Mouse (Mus musculus): ENCODE data around the gene Cend1. TPM values are rescaled to one million over a fixed set of nuclear protein-coding genes. Genes with fewer than 3 reads are reported as not detected.

Gene Cend1
- polyA plus RNA-seq, 1 experiment from 2014 or later, result 0.90 TPM

GRCm38 (mm10) chr7:141432741-141433516 is 3.6 kb upstream of the Cend1 start:
- Histone ChIP-seq H3K36me3 (peaks cover 27% of the 10 kb centered on the region), H3K27ac (no peak overlapping the region), H3K27me3 (no peaks in the 10 kb centered on the region), H3K4me3 (no peak overlapping the region), H3K9ac (no peak overlapping the region), H3K4me2 (no peak overlapping the region), H3K9me3 (no peaks in the 10 kb centered on the region), H3K4me1 (peaks cover 32% of the 10 kb centered on the region)
- no peak for ATAC-seq (ENCODE audit: borderline replicate concordance, extremely low read depth, low FRiP score, low TSS enrichment)
- 78% methylated on average over 6 of the region's 6 CpGs for WGBS

- peaks cover 29% of the 10 kb centered on the region for H3K4me1 ChIP-seq
These were observed 2.9 kb upstream of the Cend1 start for GRCm38 (mm10) chr7:141432186-141432611.

GRCm38 (mm10) chr7:141431434-141432185 is 2.3 kb upstream of the Cend1 start:
- Histone ChIP-seq H3K4me1 (peaks cover 25% of the 10 kb centered on the region), H3K9ac (no peak overlapping the region), H3K4me2 (no peak overlapping the region), H3K9me3 (no peaks in the 10 kb centered on the region), H3K27ac (no peak overlapping the region), H3K36me3 (peaks cover 27% of the 10 kb centered on the region), H3K4me3 (no peak overlapping the region), H3K27me3 (no peaks in the 10 kb centered on the region)
- 93% methylated on average over 19 of the region's 19 CpGs for WGBS
- no peak for ATAC-seq (ENCODE audit: borderline replicate concordance, extremely low read depth, low FRiP score, low TSS enrichment)

More at GRCm38 (mm10) chr7:141432186-141432611, 2.9 kb upstream of the Cend1 start:
- no peak overlapping the region for H3K9ac ChIP-seq
- no peak overlapping the region for H3K27ac ChIP-seq
- ATAC-seq (ENCODE audit: borderline replicate concordance, extremely low read depth, low FRiP score, low TSS enrichment), result no peak
- WGBS, result 74% methylated on average over 8 of the region's 8 CpGs
- H3K4me3 ChIP-seq, result no peak overlapping the region
- H3K27me3 ChIP-seq, result no peaks in the 10 kb centered on the region
- no peaks in the 10 kb centered on the region for H3K9me3 ChIP-seq
- peaks cover 27% of the 10 kb centered on the region for H3K36me3 ChIP-seq
- H3K4me2 ChIP-seq, result no peak overlapping the region

GRCm38 (mm10) chr7:141430585-141431240 is 1.4 kb upstream of the Cend1 start:
- 88% methylated on average over 9 of the region's 9 CpGs for WGBS
- Histone ChIP-seq H3K36me3 (peaks cover 27% of the 10 kb centered on the region), H3K4me3 (no peak overlapping the region), H3K4me2 (no peak overlapping the region), H3K9ac (no peak overlapping the region), H3K9me3 (no peaks in the 10 kb centered on the region), H3K4me1 (peaks cover 19% of the 10 kb centered on the region), H3K27me3 (no peaks in the 10 kb centered on the region), H3K27ac (no peak overlapping the region)
- no peak for ATAC-seq (ENCODE audit: borderline replicate concordance, extremely low read depth, low FRiP score, low TSS enrichment)

GRCm38 (mm10) chr7:141429840-141430584 is 721 bp upstream of the Cend1 start:
- Histone ChIP-seq H3K4me2 (no peak overlapping the region), H3K9me3 (no peaks in the 10 kb centered on the region), H3K27ac (no peak overlapping the region), H3K4me3 (no peak overlapping the region), H3K36me3 (peaks cover 27% of the 10 kb centered on the region), H3K4me1 (peaks cover 13% of the 10 kb centered on the region), H3K9ac (no peak overlapping the region), H3K27me3 (no peaks in the 10 kb centered on the region)
- ATAC-seq (ENCODE audit: borderline replicate concordance, extremely low read depth, low FRiP score, low TSS enrichment), result no peak
- WGBS, result 58% methylated on average over 9 of the region's 9 CpGs

- no peaks in the 10 kb centered on the region for H3K9me3 ChIP-seq
- no peak overlapping the region for H3K9ac ChIP-seq
- no peak overlapping the region for H3K27ac ChIP-seq
- ATAC-seq (ENCODE audit: borderline replicate concordance, extremely low read depth, low FRiP score, low TSS enrichment), result no peak
- peaks cover under 1% of the 10 kb centered on the region; the same call in 1 of the 2 replicates for H3K4me1 ChIP-seq
- no peaks in the 10 kb centered on the region for H3K27me3 ChIP-seq
- peaks cover 25% of the 10 kb centered on the region for H3K36me3 ChIP-seq
- WGBS, result 46% methylated on average over 5 of the region's 5 CpGs
- no peak overlapping the region for H3K4me2 ChIP-seq
- no peak overlapping the region for H3K4me3 ChIP-seq
These were observed 590 bp downstream of the Cend1 start for GRCm38 (mm10) chr7:141428701-141429100.

- Histone ChIP-seq H3K9ac (no peak overlapping the region), H3K9me3 (no peaks in the 10 kb centered on the region), H3K4me2 (no peak overlapping the region), H3K36me3 (peaks cover 19% of the 10 kb centered on the region), H3K4me1 (no peaks in the 10 kb centered on the region), H3K27me3 (no peaks in the 10 kb centered on the region), H3K4me3 (no peak overlapping the region), H3K27ac (no peak overlapping the region)
- no peak for ATAC-seq (ENCODE audit: borderline replicate concordance, extremely low read depth, low FRiP score, low TSS enrichment)
- 76% methylated on average over 12 of the region's 12 CpGs for WGBS
These were observed 2.2 kb downstream of the Cend1 start for GRCm38 (mm10) chr7:141426948-141427730.

GRCm38 (mm10) chr7:141423811-141424210 is 5.5 kb downstream of the Cend1 start:
- H3K4me1 ChIP-seq, result no peaks in the 10 kb centered on the region
- H3K36me3 ChIP-seq, result no peaks in the 10 kb centered on the region
- H3K27ac ChIP-seq, result no peak overlapping the region
- no peaks in the 10 kb centered on the region for H3K27me3 ChIP-seq
- H3K9me3 ChIP-seq, result no peaks in the 10 kb centered on the region
- no peak for ATAC-seq (ENCODE audit: borderline replicate concordance, extremely low read depth, low FRiP score, low TSS enrichment)
- no peak overlapping the region for H3K4me2 ChIP-seq
- no peak overlapping the region for H3K9ac ChIP-seq
- H3K4me3 ChIP-seq, result no peak overlapping the region
- 64% methylated on average over 4 of the region's 4 CpGs for WGBS

- Histone ChIP-seq H3K9me3 (no peaks in the 10 kb centered on the region), H3K36me3 (no peaks in the 10 kb centered on the region), H3K27me3 (no peaks in the 10 kb centered on the region), H3K4me3 (no peak overlapping the region), H3K4me2 (no peak overlapping the region), H3K4me1 (no peaks in the 10 kb centered on the region), H3K9ac (no peak overlapping the region), H3K27ac (no peak overlapping the region)
- no peak for ATAC-seq (ENCODE audit: borderline replicate concordance, extremely low read depth, low FRiP score, low TSS enrichment)
- WGBS, result 64% methylated on average over 9 of the region's 9 CpGs
These were observed 9.1 kb downstream of the Cend1 start for GRCm38 (mm10) chr7:141420030-141420702.

- Histone ChIP-seq H3K36me3 (no peaks in the 10 kb centered on the region), H3K4me3 (no peak overlapping the region), H3K4me2 (no peak overlapping the region), H3K9ac (no peak overlapping the region), H3K27me3 (no peaks in the 10 kb centered on the region), H3K4me1 (peaks cover 7% of the 10 kb centered on the region), H3K9me3 (no peaks in the 10 kb centered on the region), H3K27ac (no peak overlapping the region)
- 59% methylated on average over 7 of the region's 7 CpGs for WGBS
- no peak for ATAC-seq (ENCODE audit: borderline replicate concordance, extremely low read depth, low FRiP score, low TSS enrichment)
These were observed 10.3 kb downstream of the Cend1 start for GRCm38 (mm10) chr7:141418970-141419369.
